Mouse (Mus musculus) forebrain, embryonic 16.5 days (tissue): Measurements from ENCODE around the gene Col4a4. TPM values are rescaled to one million over a fixed set of nuclear protein-coding genes. Genes with fewer than 3 reads are reported as not detected.
A peak's percentile ranks its signal among the peaks of the same experiment; 100 is the strongest.

Source experiments
- ATAC-seq: fragments of 200-750 bp; cut with Nextera tagmentation; 2 replicates; pipeline ENCODE4 v1.8.0; 2017; ENCODE audit warnings: mild to moderate bottlenecking, moderate library complexity
- H3K27ac ChIP-seq: fragments of 300-500 bp; sonication (generic); 2 replicates; pipeline ENCODE4 v1.5.1; 2014; ENCODE audit warnings: low read length, control low read depth
- H3K27me3 ChIP-seq: fragments of 300-500 bp; sonication (generic); replicated peaks from 2 replicates; pipeline ENCODE4 v1.6.1; 2014; ENCODE audit warnings: low read length; ENCODE audit not compliant: control insufficient read depth, insufficient read depth
- H3K36me3 ChIP-seq: fragments of 300-500 bp; sonication (generic); 2 replicates; pipeline ENCODE4 v1.6.1; 2014; ENCODE audit not compliant: control insufficient read depth, insufficient read depth
- H3K4me1 ChIP-seq: fragments of 300-500 bp; sonication (generic); replicated peaks from 2 replicates; pipeline ENCODE4 v1.6.1; 2014; ENCODE audit warnings: low read length; ENCODE audit not compliant: control insufficient read depth, insufficient read depth
- H3K4me2 ChIP-seq: fragments of 300-500 bp; sonication (generic); 2 replicates; pipeline ENCODE4 v1.6.1; 2014; ENCODE audit warnings: mild to moderate bottlenecking, low read length, control low read depth
- H3K4me3 ChIP-seq: fragments of 300-500 bp; sonication (generic); replicated peaks from 2 replicates; pipeline ENCODE4 v1.5.1; 2014; ENCODE audit warnings: mild to moderate bottlenecking, low read length, control low read depth
- H3K9ac ChIP-seq: fragments of 300-500 bp; sonication (generic); replicated peaks from 2 replicates; pipeline ENCODE4 v1.6.1; 2014; ENCODE audit warnings: low read depth, low read length, control low read depth
- H3K9me3 ChIP-seq: fragments of 300-500 bp; sonication (generic); 2 replicates; pipeline ENCODE4 v1.6.1; 2016; ENCODE audit warnings: low read length; ENCODE audit not compliant: control insufficient read depth
- WGBS: fragments of 180-500 bp; shearing (Covaris S2); extraction: QIAGEN DNeasy Blood & Tissue Kit; methylation state at CpG from one replicate; pipeline ENCODE4 v1.1.7; 2014; 5-methylcytosine and 5-hydroxymethylcytosine counted together
- polyA plus RNA-seq: library from polyadenylated mRNA; unstranded; fragments of >200 nt; fragmentation: Nextera tagmentation; extraction: Ambion mirVana; gene quantifications from 2 replicates; pipeline ENCODE4 v1.2.1, GENCODE M21; 2015

Col4a4 gene
- polyA plus RNA-seq, 1 experiment from 2014 or later: 0.25 TPM

- no peaks in the 10 kb centered on the region for H3K4me1 ChIP-seq
- no peak overlapping the region for H3K4me2 ChIP-seq
- no peak overlapping the region for H3K27ac ChIP-seq
- WGBS: 86% methylated on average over 2 of the region's 2 CpGs
- no peak overlapping the region for H3K4me3 ChIP-seq
- no peaks in the 10 kb centered on the region for H3K27me3 ChIP-seq
- no peak for ATAC-seq
- H3K9me3 ChIP-seq: no peaks in the 10 kb centered on the region
- no peaks in the 10 kb centered on the region for H3K36me3 ChIP-seq
- no peak overlapping the region for H3K9ac ChIP-seq
These were observed 94.7 kb downstream of the Col4a4 start for GRCm38 (mm10) chr1:82491954-82492353.

- H3K4me1 ChIP-seq: no peaks in the 10 kb centered on the region
- H3K4me3 ChIP-seq: no peak overlapping the region
- no peaks in the 10 kb centered on the region for H3K27me3 ChIP-seq
- no peak for ATAC-seq
- no peaks in the 10 kb centered on the region for H3K9me3 ChIP-seq
- H3K9ac ChIP-seq: no peak overlapping the region
- WGBS: 83% methylated on average over 4 of the region's 4 CpGs
- no peak overlapping the region for H3K4me2 ChIP-seq
- H3K36me3 ChIP-seq: no peaks in the 10 kb centered on the region
- H3K27ac ChIP-seq: no peak overlapping the region
These were observed 100.3 kb downstream of the Col4a4 start for GRCm38 (mm10) chr1:82486371-82486770.

GRCm38 (mm10) chr1:82482371-82482770, 104.3 kb downstream of the Col4a4 start:
- Histone ChIP-seq H3K9ac (no peak overlapping the region), H3K27ac (no peak overlapping the region), H3K4me2 (no peak overlapping the region), H3K27me3 (no peaks in the 10 kb centered on the region), H3K4me3 (no peak overlapping the region), H3K4me1 (no peaks in the 10 kb centered on the region), H3K36me3 (no peaks in the 10 kb centered on the region), H3K9me3 (no peaks in the 10 kb centered on the region)
- ATAC-seq: no peak
- 89% methylated on average over 7 of the region's 7 CpGs for WGBS

GRCm38 (mm10) chr1:82479696-82480487, 106.8 kb downstream of the Col4a4 start:
- ATAC-seq: peak; percentile 58; the same call in 1 of the 2 replicates
- 76% methylated on average over 12 of the region's 12 CpGs for WGBS
- Histone ChIP-seq H3K36me3 (no peaks in the 10 kb centered on the region), H3K4me2 (no peak overlapping the region), H3K4me3 (no peak overlapping the region), H3K4me1 (peaks cover 5% of the 10 kb centered on the region), H3K27me3 (no peaks in the 10 kb centered on the region), H3K27ac (no peak overlapping the region), H3K9me3 (no peaks in the 10 kb centered on the region), H3K9ac (no peak overlapping the region)

- H3K4me3 ChIP-seq: no peak overlapping the region
- 0 out of 2 replicates have a peak overlapping the region, but pooled peaks have one; percentile 7 for H3K27ac ChIP-seq
- no peaks in the 10 kb centered on the region for H3K36me3 ChIP-seq
- peak; percentile 61 for ATAC-seq
- H3K4me2 ChIP-seq: peak overlapping the region; percentile 0; the same call in 1 of the 2 replicates
- no peaks in the 10 kb centered on the region for H3K9me3 ChIP-seq
- H3K27me3 ChIP-seq: no peaks in the 10 kb centered on the region
- 4% methylated on average over 9 of the region's 9 CpGs for WGBS
- peaks cover 8% of the 10 kb centered on the region for H3K4me1 ChIP-seq
- no peak overlapping the region for H3K9ac ChIP-seq
These were observed 109.9 kb downstream of the Col4a4 start for GRCm38 (mm10) chr1:82476746-82477145.

- H3K4me1 ChIP-seq: peaks cover 8% of the 10 kb centered on the region
- H3K9me3 ChIP-seq: no peaks in the 10 kb centered on the region
- ATAC-seq: peak; percentile 60
- H3K4me3 ChIP-seq: no peak overlapping the region
- 0 out of 2 replicates have a peak overlapping the region, but pooled peaks have one; percentile 27 for H3K4me2 ChIP-seq
- WGBS: 27% methylated on average over 11 of the region's 11 CpGs
- H3K9ac ChIP-seq: no peak overlapping the region
- no peaks in the 10 kb centered on the region for H3K36me3 ChIP-seq
- H3K27ac ChIP-seq: peak overlapping the region; percentile 45; the same call in 1 of the 2 replicates
- H3K27me3 ChIP-seq: no peaks in the 10 kb centered on the region
These were observed 110.4 kb downstream of the Col4a4 start for GRCm38 (mm10) chr1:82476256-82476655.

- no peaks in the 10 kb centered on the region for H3K36me3 ChIP-seq
- 66% methylated on average over 4 of the region's 4 CpGs for WGBS
- no peak for ATAC-seq
- no peaks in the 10 kb centered on the region for H3K27me3 ChIP-seq
- 0 out of 2 replicates have a peak overlapping the region, but pooled peaks have one; percentile 27 for H3K4me2 ChIP-seq
- H3K9ac ChIP-seq: no peak overlapping the region
- no peaks in the 10 kb centered on the region for H3K9me3 ChIP-seq
- H3K4me1 ChIP-seq: peaks cover 8% of the 10 kb centered on the region
- no peak overlapping the region for H3K4me3 ChIP-seq
- peak overlapping the region; percentile 45; the same call in 1 of the 2 replicates for H3K27ac ChIP-seq
These were observed 110.8 kb downstream of the Col4a4 start for GRCm38 (mm10) chr1:82475821-82476220.

- WGBS: 49% methylated on average over 5 of the region's 5 CpGs
These were observed 111.4 kb downstream of the Col4a4 start for GRCm38 (mm10) chr1:82475254-82475653.

GRCm38 (mm10) chr1:82474461-82474961, 112.1 kb downstream of the Col4a4 start:
- H3K9ac ChIP-seq: no peak overlapping the region
- 12% methylated on average over 4 of the region's 4 CpGs for WGBS
- peak; percentile 47 for ATAC-seq
- H3K27ac ChIP-seq: peak overlapping the region; percentile 22
- no peaks in the 10 kb centered on the region for H3K36me3 ChIP-seq
- no peaks in the 10 kb centered on the region for H3K9me3 ChIP-seq
- peaks cover 8% of the 10 kb centered on the region for H3K4me1 ChIP-seq
- no peaks in the 10 kb centered on the region for H3K27me3 ChIP-seq
- no peak overlapping the region for H3K4me3 ChIP-seq
- no peak overlapping the region for H3K4me2 ChIP-seq

More at GRCm38 (mm10) chr1:82475254-82475653, 111.4 kb downstream of the Col4a4 start:
- ATAC-seq: peak; percentile 51
- H3K36me3 ChIP-seq: no peaks in the 10 kb centered on the region
- no peak overlapping the region; the same call in 1 of the 2 replicates for H3K27ac ChIP-seq
- peaks cover 8% of the 10 kb centered on the region for H3K4me1 ChIP-seq
- H3K4me2 ChIP-seq: no peak overlapping the region
- H3K4me3 ChIP-seq: no peak overlapping the region
- H3K9me3 ChIP-seq: no peaks in the 10 kb centered on the region
- no peak overlapping the region for H3K9ac ChIP-seq
- no peaks in the 10 kb centered on the region for H3K27me3 ChIP-seq
